Mouse (Mus musculus): ENCODE measurements around the gene Psmd4. TPM values are rescaled to one million over a fixed set of nuclear protein-coding genes. Genes with fewer than 3 reads are reported as not detected.
"Not testable (repeated sequence)": the region's sequence is repeated elsewhere in the genome, so short reads cannot be mapped to it uniquely, and the experiment has no call there.

Psmd4 gene
- total and polyA plus RNA-seq, 2 experiments from 2014 or later: 200 to 262 TPM

- no peak for TF ChIP-seq CTCF (IDR thresholded peaks at IDR 0.05)
- WGBS: 91% methylated on average over 3 of the region's 3 CpGs
- Histone ChIP-seq H3K4me1 (ENCODE audit: insufficient read depth, low read length) (no peaks in the 10 kb centered on the region), H3K4me3 (ENCODE audit: low read depth, low read length) (no peak overlapping the region), H3K27ac (ENCODE audit: low read depth, low read length) (no peak overlapping the region), H3K4me2 (ENCODE audit: low read depth, low read length, poor library complexity, severe bottlenecking) (no peak overlapping the region), H3K9ac (replicated peaks; ENCODE audit: low read length, poor library complexity, severe bottlenecking) (no peak overlapping the region), H3K27me3 (ENCODE audit: insufficient read depth, low read length) (no peaks in the 10 kb centered on the region), H3K36me3 (ENCODE audit: insufficient read depth, low read length) (peaks cover 19% of the 10 kb centered on the region), H3K9me3 (ENCODE audit: low read length) (no peaks in the 10 kb centered on the region)
- DNase-seq (ENCODE audit: low spot score): no peak
- ATAC-seq (ENCODE audit: low FRiP score): no peak
Observed at GRCm38 (mm10) chr3:95028603-95029002, 13.8 kb downstream of the Psmd4 start.

DNA sequence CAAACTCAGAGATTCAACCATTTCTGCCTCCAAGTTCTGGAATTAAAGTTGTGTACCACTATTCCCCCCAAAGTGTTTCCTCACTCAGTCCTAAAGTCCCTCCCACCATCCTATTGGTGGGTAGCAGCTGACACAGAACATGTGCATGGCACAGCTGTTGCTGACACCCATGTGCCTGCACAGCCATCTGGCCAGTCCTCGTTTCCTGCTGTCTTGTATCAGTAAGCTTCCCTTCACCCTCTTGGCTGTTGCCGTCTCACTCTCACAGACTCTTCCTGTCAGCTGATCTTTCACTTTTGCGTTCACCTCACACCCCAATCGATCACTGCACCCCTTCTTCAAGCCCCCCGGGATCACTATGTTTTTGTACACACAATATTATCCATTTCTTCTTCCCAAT lies 14.7 kb downstream of the Psmd4 start:
- WGBS: 69% methylated on average over 5 of the region's 5 CpGs
- ATAC-seq (ENCODE audit: low FRiP score): no peak
- no peak overlapping the region for H3K9ac ChIP-seq (replicated peaks; ENCODE audit: low read length, poor library complexity, severe bottlenecking)
- H3K9me3 ChIP-seq (ENCODE audit: low read length): no peaks in the 10 kb centered on the region
- no peak overlapping the region for H3K27ac ChIP-seq (ENCODE audit: low read depth, low read length)
- TF ChIP-seq CTCF (IDR thresholded peaks at IDR 0.05): no peak
- H3K36me3 ChIP-seq (ENCODE audit: insufficient read depth, low read length): peaks cover 10% of the 10 kb centered on the region
- no peak overlapping the region for H3K4me3 ChIP-seq (ENCODE audit: low read depth, low read length)
- H3K4me2 ChIP-seq (ENCODE audit: low read depth, low read length, poor library complexity, severe bottlenecking): no peak overlapping the region
- no peak for DNase-seq (ENCODE audit: low spot score)
- no peaks in the 10 kb centered on the region for H3K27me3 ChIP-seq (ENCODE audit: insufficient read depth, low read length)
- no peaks in the 10 kb centered on the region for H3K4me1 ChIP-seq (ENCODE audit: insufficient read depth, low read length)

DNA sequence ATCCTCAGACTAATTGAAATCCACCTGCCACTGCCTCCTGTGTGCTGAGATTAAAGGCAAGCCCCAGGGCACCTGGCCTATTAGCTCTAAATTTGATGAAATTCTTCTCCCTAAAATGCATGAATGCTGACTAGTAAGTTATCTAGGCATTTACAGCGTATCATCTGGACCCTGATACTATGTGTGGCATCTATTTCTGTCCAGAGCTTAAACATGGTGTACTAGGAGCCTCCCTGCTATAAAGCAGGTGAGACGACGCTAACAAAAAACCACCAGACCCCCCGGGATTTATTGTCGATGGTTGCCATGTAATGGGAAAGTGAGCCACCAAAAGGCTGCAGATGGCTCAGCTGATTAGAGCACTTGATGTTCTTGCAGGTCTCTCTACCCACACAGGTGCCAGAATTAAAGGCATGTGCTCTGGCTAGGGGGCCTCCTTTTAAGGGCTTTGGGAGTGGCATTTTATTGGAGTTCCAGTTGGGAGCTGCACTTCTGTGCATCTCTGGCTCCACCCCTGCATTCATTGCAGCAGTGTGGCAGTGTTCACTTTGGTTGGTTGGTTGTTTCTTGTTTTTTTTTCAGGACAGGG lies 15.3 kb downstream of the Psmd4 start:
- TF ChIP-seq CTCF (IDR thresholded peaks at IDR 0.05): no peak
- Histone ChIP-seq H3K27ac (ENCODE audit: low read depth, low read length) (no peak overlapping the region), H3K4me1 (ENCODE audit: insufficient read depth, low read length) (no peaks in the 10 kb centered on the region), H3K4me3 (ENCODE audit: low read depth, low read length) (no peak overlapping the region), H3K9me3 (ENCODE audit: low read length) (no peaks in the 10 kb centered on the region), H3K4me2 (ENCODE audit: low read depth, low read length, poor library complexity, severe bottlenecking) (no peak overlapping the region), H3K36me3 (ENCODE audit: insufficient read depth, low read length) (peaks cover 6% of the 10 kb centered on the region), H3K27me3 (ENCODE audit: insufficient read depth, low read length) (no peaks in the 10 kb centered on the region), H3K9ac (replicated peaks; ENCODE audit: low read length, poor library complexity, severe bottlenecking) (no peak overlapping the region)
- 48% methylated on average over 5 of the region's 5 CpGs for WGBS
- ATAC-seq (ENCODE audit: low FRiP score) (no peak), DNase-seq (ENCODE audit: low spot score) (no peak)

GRCm38 (mm10) chr3:95025202-95025601 lies 17.2 kb downstream of the Psmd4 start:
- Histone ChIP-seq H3K4me3 (ENCODE audit: low read depth, low read length) (no peak overlapping the region), H3K4me1 (ENCODE audit: insufficient read depth, low read length) (no peaks in the 10 kb centered on the region), H3K36me3 (ENCODE audit: insufficient read depth, low read length) (no peaks in the 10 kb centered on the region), H3K9ac (replicated peaks; ENCODE audit: low read length, poor library complexity, severe bottlenecking) (no peak overlapping the region), H3K27me3 (ENCODE audit: insufficient read depth, low read length) (no peaks in the 10 kb centered on the region), H3K4me2 (ENCODE audit: low read depth, low read length, poor library complexity, severe bottlenecking) (no peak overlapping the region), H3K27ac (ENCODE audit: low read depth, low read length) (no peak overlapping the region), H3K9me3 (ENCODE audit: low read length) (no peaks in the 10 kb centered on the region)
- DNase-seq (ENCODE audit: low spot score) (no peak), ATAC-seq (ENCODE audit: low FRiP score) (no peak)
- no peak for TF ChIP-seq CTCF (IDR thresholded peaks at IDR 0.05)
- WGBS: 65% methylated on average over 5 of the region's 5 CpGs

DNA sequence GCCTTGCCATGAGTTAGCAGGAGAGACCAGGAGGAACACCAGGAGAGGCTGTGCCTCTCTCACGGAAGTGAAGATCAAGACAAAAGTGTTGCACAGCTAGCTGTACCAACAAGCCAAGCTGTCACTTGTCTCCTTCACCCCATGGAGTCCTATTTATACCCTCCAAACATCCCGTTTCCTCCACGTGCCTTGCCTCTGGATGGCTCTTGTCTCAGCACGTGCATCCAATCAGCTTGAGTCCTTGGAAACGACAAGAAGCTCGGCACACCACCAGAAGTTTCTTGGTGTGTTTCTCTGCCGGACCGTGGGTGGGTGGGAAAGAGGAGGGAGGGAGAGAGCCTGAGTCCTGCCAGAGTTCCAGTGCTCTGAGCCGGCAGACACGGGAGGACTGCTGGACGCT lies 17.9 kb downstream of the Psmd4 start:
- H3K4me1 ChIP-seq (ENCODE audit: insufficient read depth, low read length): no peaks in the 10 kb centered on the region
- H3K4me2 ChIP-seq (ENCODE audit: low read depth, low read length, poor library complexity, severe bottlenecking): no peak overlapping the region
- H3K9ac ChIP-seq (replicated peaks; ENCODE audit: low read length, poor library complexity, severe bottlenecking): no peak overlapping the region
- no peak overlapping the region for H3K27ac ChIP-seq (ENCODE audit: low read depth, low read length)
- peak; percentile 49 for DNase-seq (ENCODE audit: low spot score)
- H3K27me3 ChIP-seq (ENCODE audit: insufficient read depth, low read length): no peaks in the 10 kb centered on the region
- ATAC-seq (ENCODE audit: low FRiP score): no peak
- no peaks in the 10 kb centered on the region for H3K36me3 ChIP-seq (ENCODE audit: insufficient read depth, low read length)
- WGBS: 21% methylated on average over 11 of the region's 11 CpGs
- no peaks in the 10 kb centered on the region for H3K9me3 ChIP-seq (ENCODE audit: low read length)
- no peak for TF ChIP-seq CTCF (IDR thresholded peaks at IDR 0.05)
- no peak overlapping the region for H3K4me3 ChIP-seq (ENCODE audit: low read depth, low read length)

GRCm38 (mm10) chr3:95020956-95021355 lies 21.5 kb downstream of the Psmd4 start:
- not testable (repeated sequence) for H3K4me1 ChIP-seq (ENCODE audit: insufficient read depth, low read length); ATAC-seq (ENCODE audit: low FRiP score); DNase-seq (ENCODE audit: low spot score); H3K36me3 ChIP-seq (ENCODE audit: insufficient read depth, low read length); H3K9ac ChIP-seq (replicated peaks; ENCODE audit: low read length, poor library complexity, severe bottlenecking); H3K9me3 ChIP-seq (ENCODE audit: low read length); H3K27ac ChIP-seq (ENCODE audit: low read depth, low read length); H3K27me3 ChIP-seq (ENCODE audit: insufficient read depth, low read length); H3K4me3 ChIP-seq (ENCODE audit: low read depth, low read length); H3K4me2 ChIP-seq (ENCODE audit: low read depth, low read length, poor library complexity, severe bottlenecking)
- 97% methylated on average over 5 of the region's 5 CpGs for WGBS

All from midbrain, postnatal 0 days (tissue).